Mouse (Mus musculus) spleen, adult 12 weeks (tissue): ENCODE results near the gene Vmn1r101.
"Not testable (repeated sequence)": the region's sequence is repeated elsewhere in the genome, so short reads cannot be mapped to it uniquely, and the experiment has no call there.

ENCODE experiments used
- DNase-seq: peaks from one replicate; pipeline ENCODE4 v3.0.0; 2022; ENCODE audit warnings: low spot score

Vmn1r101 gene

DNA sequence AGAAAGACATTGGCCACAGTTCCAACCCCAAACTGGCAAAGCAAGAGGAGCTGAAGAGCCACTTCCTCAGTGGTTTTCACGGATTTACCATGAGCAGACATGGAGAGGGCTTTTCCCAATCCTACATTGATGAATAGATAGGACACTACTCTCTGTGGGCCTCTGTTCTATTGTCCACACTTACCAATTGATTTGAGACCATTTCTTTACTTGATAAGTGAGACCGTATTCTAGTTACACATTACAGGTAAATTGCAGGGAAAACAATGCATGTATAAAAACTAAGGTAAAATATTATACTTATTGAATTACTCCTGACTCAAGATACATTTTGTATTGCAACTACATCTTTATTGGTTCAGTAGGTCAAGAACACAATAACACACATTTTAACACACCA lies at the start of gene Vmn1r101:
Gene Vmn1r101 (minus strand): TSS at position 101 of the 400 bp plus-strand sequence.
- DNase-seq: not testable (repeated sequence)

- DNase-seq: not testable (repeated sequence)
Measured at GRCm38 (mm10) chr7:20474825-20475224, 32.4 kb upstream of the Vmn1r101 start, which contains the start of gene Gm10670. Gene Gm10670 (minus strand): TSS chr7:20474925.

- not testable (repeated sequence) for DNase-seq
Measured at GRCm38 (mm10) chr7:20417642-20418041, 24.8 kb downstream of the Vmn1r101 start, which contains the start of gene Vmn1r100. Gene Vmn1r100 (plus strand): TSS chr7:20417942.
